Mouse (Mus musculus): Measurements from ENCODE around the gene Pigg. TPM values are rescaled to one million over a fixed set of nuclear protein-coding genes. Genes with fewer than 3 reads are reported as not detected.

Pigg gene
- polyA plus RNA-seq, 2 experiments = 1.1 to 2.6 TPM

GRCm38 (mm10) chr5:108368851-108369621, 56.6 kb downstream of the Pigg start:
- H3K27ac ChIP-seq = no peak overlapping the region
- peak overlapping the region; percentile 44 for H3K4me2 ChIP-seq (ENCODE audit: low read depth)
- peaks cover 82% of the 10 kb centered on the region for H3K27me3 ChIP-seq (ENCODE audit: control insufficient read depth, insufficient read depth, low read length)
- TF ChIP-seq CTCF (IDR thresholded peaks at IDR 0.05; ENCODE audit: low read depth) = no peak
- no peak for TF ChIP-seq EP300 (IDR thresholded peaks at IDR 0.05; ENCODE audit: low read depth)
- under 1% methylated on average over 49 of the region's 49 CpGs for WGBS (ENCODE audit: insufficient replicate concordance)
- no peaks in the 10 kb centered on the region for H3K9me3 ChIP-seq (ENCODE audit: control insufficient read depth, low read length)
- DNase-seq (ENCODE audit: low read depth in 3 of 3, low spot score in 3 of 3) (no peak), ATAC-seq (ENCODE audit: insufficient read depth) (no peak)
- no peaks in the 10 kb centered on the region for H3K36me3 ChIP-seq (replicated peaks; ENCODE audit: control insufficient read depth, insufficient read depth, low read depth)
- peak overlapping the region; percentile 18 to 25 for H3K4me3 ChIP-seq (ENCODE audit: insufficient read depth in 1 of 2, low read depth in 2 of 2, low read length in 2 of 2)
- no peaks in the 10 kb centered on the region for H3K4me1 ChIP-seq (replicated peaks; ENCODE audit: control insufficient read depth in 2 of 2, insufficient read depth in 2 of 2, low read length in 1 of 2)
- H3K9ac ChIP-seq (replicated peaks) = no peak overlapping the region

GRCm38 (mm10) chr5:108369964-108370363, 57.6 kb downstream of the Pigg start:
- Histone ChIP-seq H3K9ac (replicated peaks) (no peak overlapping the region), H3K4me3 (ENCODE audit: insufficient read depth in 1 of 2, low read depth in 2 of 2, low read length in 2 of 2) (no peak overlapping the region), H3K4me1 (replicated peaks; ENCODE audit: control insufficient read depth in 2 of 2, insufficient read depth in 2 of 2, low read length in 1 of 2) (no peaks in the 10 kb centered on the region), H3K9me3 (ENCODE audit: control insufficient read depth, low read length) (no peaks in the 10 kb centered on the region), H3K27ac (no peak overlapping the region), H3K27me3 (ENCODE audit: control insufficient read depth, insufficient read depth, low read length) (peaks cover 73% of the 10 kb centered on the region), H3K36me3 (replicated peaks; ENCODE audit: control insufficient read depth, insufficient read depth, low read depth) (no peaks in the 10 kb centered on the region), H3K4me2 (ENCODE audit: low read depth) (no peak overlapping the region)
- WGBS (ENCODE audit: insufficient replicate concordance) = 5% methylated on average over 6 of the region's 6 CpGs
- DNase-seq (ENCODE audit: low read depth in 3 of 3, low spot score in 3 of 3) (no peak), ATAC-seq (ENCODE audit: insufficient read depth) (no peak)
- TF ChIP-seq CTCF (IDR thresholded peaks at IDR 0.05; ENCODE audit: low read depth) = no peak
- TF ChIP-seq EP300 (IDR thresholded peaks at IDR 0.05; ENCODE audit: low read depth) = no peak

GRCm38 (mm10) chr5:108374079-108374478, 61.7 kb downstream of the Pigg start:
- no peaks in the 10 kb centered on the region for H3K9me3 ChIP-seq (ENCODE audit: control insufficient read depth, low read length)
- peaks cover 32% of the 10 kb centered on the region for H3K27me3 ChIP-seq (ENCODE audit: control insufficient read depth, insufficient read depth, low read length)
- no peak for ATAC-seq (ENCODE audit: insufficient read depth)
- DNase-seq (ENCODE audit: low read depth in 3 of 3, low spot score in 3 of 3) = no peak
- TF ChIP-seq CTCF (IDR thresholded peaks at IDR 0.05; ENCODE audit: low read depth) (no peak), EP300 (IDR thresholded peaks at IDR 0.05; ENCODE audit: low read depth) (no peak)
- H3K27ac ChIP-seq = no peak overlapping the region
- H3K4me3 ChIP-seq (ENCODE audit: insufficient read depth in 1 of 2, low read depth in 2 of 2, low read length in 2 of 2) = no peak overlapping the region
- no peaks in the 10 kb centered on the region for H3K36me3 ChIP-seq (replicated peaks; ENCODE audit: control insufficient read depth, insufficient read depth, low read depth)
- H3K4me1 ChIP-seq (replicated peaks; ENCODE audit: control insufficient read depth in 2 of 2, insufficient read depth in 2 of 2, low read length in 1 of 2) = no peaks in the 10 kb centered on the region
- 48% methylated on average over 5 of the region's 5 CpGs for WGBS (ENCODE audit: insufficient replicate concordance)
- no peak overlapping the region for H3K9ac ChIP-seq (replicated peaks)
- H3K4me2 ChIP-seq (ENCODE audit: low read depth) = no peak overlapping the region

- H3K9ac ChIP-seq (replicated peaks) = no peak overlapping the region
- DNase-seq (ENCODE audit: low read depth in 3 of 3, low spot score in 3 of 3) (no peak), ATAC-seq (ENCODE audit: insufficient read depth) (no peak)
- H3K4me1 ChIP-seq (replicated peaks; ENCODE audit: control insufficient read depth in 2 of 2, insufficient read depth in 2 of 2, low read length in 1 of 2) = no peaks in the 10 kb centered on the region
- H3K4me3 ChIP-seq (ENCODE audit: insufficient read depth in 1 of 2, low read depth in 2 of 2, low read length in 2 of 2) = no peak overlapping the region
- no peak overlapping the region for H3K4me2 ChIP-seq (ENCODE audit: low read depth)
- no peaks in the 10 kb centered on the region for H3K36me3 ChIP-seq (replicated peaks; ENCODE audit: control insufficient read depth, insufficient read depth, low read depth)
- peaks cover 12% of the 10 kb centered on the region for H3K27me3 ChIP-seq (ENCODE audit: control insufficient read depth, insufficient read depth, low read length)
- no peak overlapping the region for H3K27ac ChIP-seq
- 12% methylated on average over 1 of the region's 1 CpGs for WGBS (ENCODE audit: insufficient replicate concordance)
- no peaks in the 10 kb centered on the region for H3K9me3 ChIP-seq (ENCODE audit: control insufficient read depth, low read length)
- TF ChIP-seq EP300 (IDR thresholded peaks at IDR 0.05; ENCODE audit: low read depth) = no peak
- TF ChIP-seq CTCF (IDR thresholded peaks at IDR 0.05; ENCODE audit: low read depth) = no peak
Measured at GRCm38 (mm10) chr5:108376059-108376458, 63.6 kb downstream of the Pigg start.

- DNase-seq (ENCODE audit: low read depth in 3 of 3, low spot score in 3 of 3) (no peak), ATAC-seq (ENCODE audit: insufficient read depth) (no peak)
- Histone ChIP-seq H3K4me2 (ENCODE audit: low read depth) (no peak overlapping the region), H3K27me3 (ENCODE audit: control insufficient read depth, insufficient read depth, low read length) (no peaks in the 10 kb centered on the region; the same call in 1 of the 2 replicates), H3K9ac (replicated peaks) (no peak overlapping the region), H3K4me1 (replicated peaks; ENCODE audit: control insufficient read depth in 2 of 2, insufficient read depth in 2 of 2, low read length in 1 of 2) (no peaks in the 10 kb centered on the region), H3K27ac (no peak overlapping the region), H3K36me3 (replicated peaks; ENCODE audit: control insufficient read depth, insufficient read depth, low read depth) (no peaks in the 10 kb centered on the region), H3K9me3 (ENCODE audit: control insufficient read depth, low read length) (no peaks in the 10 kb centered on the region), H3K4me3 (ENCODE audit: insufficient read depth in 1 of 2, low read depth in 2 of 2, low read length in 2 of 2) (no peak overlapping the region)
- 62% methylated on average over 4 of the region's 4 CpGs for WGBS (ENCODE audit: insufficient replicate concordance)
- TF ChIP-seq CTCF (IDR thresholded peaks at IDR 0.05; ENCODE audit: low read depth) (no peak), EP300 (IDR thresholded peaks at IDR 0.05; ENCODE audit: low read depth) (no peak)
Measured at GRCm38 (mm10) chr5:108378346-108378745, 65.9 kb downstream of the Pigg start.
